Mouse (Mus musculus): ENCODE results near the gene Card11. TPM values are rescaled to one million over a fixed set of nuclear protein-coding genes. Genes with fewer than 3 reads are reported as not detected.

The Card11 gene
- 0.10 and 0.30 TPM in 2 replicates for polyA plus RNA-seq (2012; rRNA removed)

DNA sequence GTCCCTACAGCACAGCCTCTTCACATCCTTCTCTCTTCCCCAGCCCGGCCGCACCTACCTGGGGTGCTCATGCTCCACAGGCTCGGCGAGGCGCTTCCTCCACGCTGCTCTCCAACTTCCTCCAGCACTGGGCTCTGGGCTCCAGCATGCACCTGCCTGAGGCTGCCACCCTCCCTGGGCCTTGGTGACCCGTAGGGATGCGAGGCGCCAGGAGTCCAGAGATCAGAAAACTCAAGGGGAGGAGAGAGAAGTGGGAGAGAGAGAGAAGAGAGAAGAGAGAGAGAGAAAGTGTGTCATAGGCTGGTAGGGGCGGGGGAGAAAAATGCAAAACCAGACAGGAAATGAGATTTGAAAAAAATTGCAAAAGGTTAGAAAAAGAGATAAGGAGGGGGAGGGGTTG, at the start of gene Card11:
Card11 (minus strand) TSS at position 234 of the 400 bp plus-strand sequence.

DNA sequence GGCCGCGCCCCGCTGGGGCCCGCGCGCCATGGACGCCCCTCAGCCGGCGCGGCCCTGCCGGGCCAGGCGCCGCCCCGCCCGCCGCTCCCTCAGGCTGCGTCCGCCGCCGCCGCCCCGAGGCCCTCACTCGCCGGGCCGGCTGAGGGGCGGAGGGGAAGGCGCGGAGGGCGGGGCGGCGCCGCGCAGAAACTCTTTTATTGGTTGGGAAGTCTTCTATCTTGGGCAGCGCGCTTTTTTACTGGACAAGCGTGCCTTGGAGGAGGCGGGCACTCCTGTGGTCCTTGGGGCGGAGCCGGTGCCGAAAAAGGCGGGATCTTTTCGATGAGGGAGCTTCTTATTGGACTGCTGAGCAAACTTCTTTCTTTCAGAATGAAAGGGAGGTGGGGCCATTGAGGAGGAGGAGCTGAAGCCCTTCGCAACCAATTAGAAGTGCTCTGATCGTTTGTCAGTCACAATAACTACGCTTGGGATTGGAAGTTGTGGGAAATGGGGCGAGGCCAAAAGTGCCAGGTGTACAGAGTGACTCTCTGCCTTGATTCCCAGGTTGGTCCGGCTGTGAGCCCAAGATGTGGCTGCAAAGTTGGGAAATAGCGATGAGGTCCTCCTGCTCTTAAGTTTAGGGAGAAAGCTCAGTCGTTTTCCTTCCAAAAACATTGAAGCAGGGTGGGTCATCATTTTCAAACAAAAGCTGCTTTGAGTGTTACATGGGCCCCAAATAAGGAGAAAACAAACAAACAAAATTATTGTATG, 169.9 kb downstream of the Card11 start, which contains the start of gene Gna12:
Gna12 (minus strand) TSS at position 118 of the 750 bp plus-strand sequence.

Other genes with a start within 250 kb of the Card11 start
- gene Gna12, start 170.2 kb downstream of the Card11 start, polyA plus RNA-seq (2012; rRNA removed) = 83.5 and 89.1 TPM in 2 replicates
- 4.3 and 6.4 TPM in 2 replicates for gene Sdk1, start 240.9 kb upstream of the Card11 start, polyA plus RNA-seq (2012; rRNA removed)